Mouse (Mus musculus): Measurements from ENCODE around the gene Nxf1. TPM values are rescaled to one million over a fixed set of nuclear protein-coding genes. Genes with fewer than 3 reads are reported as not detected.

Gene Nxf1
- polyA plus RNA-seq, 2 experiments from 2014 or later: 255 to 317 TPM

Other genes with a start within 250 kb of the Nxf1 start
- 1 to 10 TPM in 1 of 2 experiments, under 1 TPM in 1; 0.12 to 1.8 TPM for gene Slc22a8, start 165.8 kb upstream of the Nxf1 start, polyA plus RNA-seq (2017; shearing (Covaris generic))
- under 1 TPM; 0.06 to 0.58 TPM for gene Slc22a6, start 139.0 kb upstream of the Nxf1 start, polyA plus RNA-seq (2017; shearing (Covaris generic))
- under 1 TPM; 0.07 to 0.15 TPM for gene Chrm1, start 93.3 kb upstream of the Nxf1 start, polyA plus RNA-seq (2017; shearing (Covaris generic))
- 100 to 1,000 TPM; 155 to 158 TPM for gene Slc3a2, start 33.7 kb upstream of the Nxf1 start, polyA plus RNA-seq (2017; shearing (Covaris generic))
- gene Wdr74, start 21.2 kb upstream of the Nxf1 start, polyA plus RNA-seq (2017; shearing (Covaris generic)): 10 to 100 TPM; 67.5 to 85.9 TPM
- under 1 TPM in 1 of 2 experiments, not detected in 1; 0.60 TPM for gene 1700092M07Rik, start 16.4 kb upstream of the Nxf1 start, polyA plus RNA-seq (2017; shearing (Covaris generic))
- 100 to 1,000 TPM; 143 to 155 TPM for gene Stx5a, start 15.7 kb upstream of the Nxf1 start, polyA plus RNA-seq (2017; shearing (Covaris generic))
- 10 to 100 TPM; 88.2 to 88.6 TPM for gene Tmem223, start 13.9 kb downstream of the Nxf1 start, polyA plus RNA-seq (2017; shearing (Covaris generic))
- gene Tmem179b, start 17.4 kb downstream of the Nxf1 start, polyA plus RNA-seq (2017; shearing (Covaris generic)): 100 to 1,000 TPM; 159 to 171 TPM
- gene Taf6l, start 29.3 kb downstream of the Nxf1 start, polyA plus RNA-seq (2017; shearing (Covaris generic)): 10 to 100 TPM; 13.3 to 16.6 TPM
- gene Polr2g, start 41.5 kb downstream of the Nxf1 start, polyA plus RNA-seq (2017; shearing (Covaris generic)): 100 to 1,000 TPM; 140 to 144 TPM
- gene Zbtb3, start 45.5 kb downstream of the Nxf1 start, polyA plus RNA-seq (2017; shearing (Covaris generic)): 1 to 10 TPM; 2.7 to 4.7 TPM
- gene Ttc9c, start 62.3 kb downstream of the Nxf1 start, polyA plus RNA-seq (2017; shearing (Covaris generic)): 10 to 100 TPM; 41.8 to 55.6 TPM
- gene Hnrnpul2, start 62.9 kb downstream of the Nxf1 start, polyA plus RNA-seq (2017; shearing (Covaris generic)): 10 to 100 TPM in 1 of 2 experiments, 1 to 10 TPM in 1; 8.6 to 15.5 TPM
- gene AC129217.1, start 72.7 kb downstream of the Nxf1 start, polyA plus RNA-seq (2017; shearing (Covaris generic)): not detected
- gene Bscl2, start 80.4 kb downstream of the Nxf1 start, polyA plus RNA-seq (2017; shearing (Covaris generic)): 10 to 100 TPM; 87.2 to 89.9 TPM
- under 1 TPM; 0.29 to 0.80 TPM for gene Gng3, start 82.1 kb downstream of the Nxf1 start, polyA plus RNA-seq (2017; shearing (Covaris generic))
- 1 to 10 TPM in 1 of 2 experiments, not detected in 1; 1.2 TPM for gene Lrrn4cl, start 93.7 kb downstream of the Nxf1 start, polyA plus RNA-seq (2017; shearing (Covaris generic))
- gene Ubxn1, start 114.4 kb downstream of the Nxf1 start, polyA plus RNA-seq (2017; shearing (Covaris generic)): 100 to 1,000 TPM; 145 to 156 TPM
- gene Uqcc3, start 123.8 kb downstream of the Nxf1 start, polyA plus RNA-seq (2017; shearing (Covaris generic)): 10 to 100 TPM; 71.1 to 77.2 TPM
- gene Lbhd1, start 126.7 kb downstream of the Nxf1 start, polyA plus RNA-seq (2017; shearing (Covaris generic)): 100 to 1,000 TPM in 1 of 2 experiments, 10 to 100 TPM in 1; 99.3 to 105 TPM
- not detected for gene Gm49403, start 126.9 kb downstream of the Nxf1 start, polyA plus RNA-seq (2017; shearing (Covaris generic))
- gene 1810009A15Rik, start 131.8 kb downstream of the Nxf1 start, polyA plus RNA-seq (2017; shearing (Covaris generic)): 10 to 100 TPM; 39.7 to 55.4 TPM
- not detected for gene Gm49416, start 131.9 kb downstream of the Nxf1 start, polyA plus RNA-seq (2017; shearing (Covaris generic))
- gene Ints5, start 135.9 kb downstream of the Nxf1 start, polyA plus RNA-seq (2017; shearing (Covaris generic)): 10 to 100 TPM; 35.8 to 44.9 TPM
- gene Ganab, start 141.0 kb downstream of the Nxf1 start, polyA plus RNA-seq (2017; shearing (Covaris generic)): 100 to 1,000 TPM; 108 to 118 TPM
- 10 to 100 TPM; 52.1 to 63.5 TPM for gene B3gat3, start 163.3 kb downstream of the Nxf1 start, polyA plus RNA-seq (2017; shearing (Covaris generic))
- gene Rom1, start 172.3 kb downstream of the Nxf1 start, polyA plus RNA-seq (2017; shearing (Covaris generic)): 10 to 100 TPM; 10.2 to 16.3 TPM
- 100 to 1,000 TPM in 1 of 2 experiments, 10 to 100 TPM in 1; 77.4 to 100 TPM for gene Eml3, start 172.5 kb downstream of the Nxf1 start, polyA plus RNA-seq (2017; shearing (Covaris generic))
- gene Mta2, start 184.8 kb downstream of the Nxf1 start, polyA plus RNA-seq (2017; shearing (Covaris generic)): 100 to 1,000 TPM; 231 to 276 TPM
- 10 to 100 TPM; 37.6 to 40.5 TPM for gene Tut1, start 196.8 kb downstream of the Nxf1 start, polyA plus RNA-seq (2017; shearing (Covaris generic))
- 100 to 1,000 TPM; 264 to 300 TPM for gene Eef1g, start 210.0 kb downstream of the Nxf1 start, polyA plus RNA-seq (2017; shearing (Covaris generic))
- gene Ahnak, start 232.2 kb downstream of the Nxf1 start, polyA plus RNA-seq (2017; shearing (Covaris generic)): 10 to 100 TPM; 58.4 to 93.3 TPM

All from inflammation-experienced regulatory T-cells (primary cell).